ENCODE assay signal across 29 mouse cellular contexts in genomic region chr15:101151409-101152261, GRCm38 (mm10). TPM values are rescaled to one million over a fixed set of nuclear protein-coding genes. Genes with fewer than 3 reads are reported as not detected.
A peak's percentile ranks its signal among the peaks of the same experiment; 100 is the strongest.
DNase-seq lines count a peak whose midpoint lies in the region; ATAC-seq and TF ChIP-seq lines count a peak whose summit lies in the region.
"Had no signal": no experiment of that assay in that cellular context is flagged by ENCODE, and none has a peak within 500 bp of the region (broad histone marks: within the 10 kb centered on the region; RNA-seq: fewer than 3 reads in every experiment).

No protein-coding gene starts in this region.

- no peak overlapping the region for H3K4me3 ChIP-seq in forebrain, postnatal 0 days (ENCODE audit: low read depth, low read length)
- H3K4me3 ChIP-seq in forebrain, embryonic 10.5 days = no peak overlapping the region
- H3K4me3 ChIP-seq in left cerebral cortex, adult 2 months = no peak overlapping the region
- no peak overlapping the region for H3K4me3 ChIP-seq in CH12.LX (replicated peaks in 1 of 3; ENCODE audit: low read depth in 2 of 3, low read length in 2 of 3, poor library complexity in 1 of 3)
- no peak overlapping the region for H3K4me3 ChIP-seq in cerebellum, adult 2 months (replicated peaks; ENCODE audit: insufficient read depth, low read depth, low read length)
- H3K4me3 ChIP-seq: embryonic facial prominence, embryonic 13.5 days; embryonic facial prominence, embryonic 15.5 days; erythroblast, embryonic 14.5 days; forebrain, embryonic 13.5 days; forebrain, embryonic 15.5 days had no signal

- H3K36me3 ChIP-seq in forebrain, postnatal 0 days (ENCODE audit: insufficient read depth) = no peaks in the 10 kb centered on the region
- no peaks in the 10 kb centered on the region for H3K36me3 ChIP-seq in forebrain, embryonic 10.5 days (replicated peaks)
- H3K36me3 ChIP-seq in CH12.LX (replicated peaks in 1 of 2; ENCODE audit: control insufficient read depth in 1 of 2, insufficient read depth in 1 of 2, low read length in 1 of 2) = no peaks in the 10 kb centered on the region
- H3K36me3 ChIP-seq: embryonic facial prominence, embryonic 13.5 days; embryonic facial prominence, embryonic 15.5 days; forebrain, embryonic 15.5 days had no signal

- H3K4me2 ChIP-seq in forebrain, postnatal 0 days (ENCODE audit: low read depth) = no peak overlapping the region
- H3K4me2 ChIP-seq in CH12.LX (ENCODE audit: insufficient read depth, low read depth, poor library complexity, severe bottlenecking) = no peak overlapping the region
- H3K4me2 ChIP-seq: embryonic facial prominence, embryonic 13.5 days; embryonic facial prominence, embryonic 15.5 days; forebrain, embryonic 13.5 days; forebrain, embryonic 15.5 days had no signal

- no peak overlapping the region for H3K9ac ChIP-seq in forebrain, postnatal 0 days
- no peak overlapping the region for H3K9ac ChIP-seq in CH12.LX (ENCODE audit: insufficient read depth, low read depth)
- H3K9ac ChIP-seq: embryonic facial prominence, embryonic 13.5 days; embryonic facial prominence, embryonic 15.5 days; forebrain, embryonic 13.5 days; forebrain, embryonic 15.5 days had no signal

- intact Hi-C loops in left cerebral cortex, adult 2 months (cut with DNase I) = no loop called here

- no peaks in the 10 kb centered on the region for H3K79me2 ChIP-seq in CH12.LX (replicated peaks; ENCODE audit: control insufficient read depth, extremely low read depth, insufficient read depth, poor library complexity, severe bottlenecking)

- H3K9me3 ChIP-seq in forebrain, postnatal 0 days (ENCODE audit: low read length) = peaks cover 4% of the 10 kb centered on the region; the same call in 1 of the 2 replicates
- H3K9me3 ChIP-seq in forebrain, embryonic 10.5 days = peaks cover 5% of the 10 kb centered on the region; the same call in 1 of the 2 replicates
- H3K9me3 ChIP-seq in CH12.LX (replicated peaks; ENCODE audit: low read length) = peaks cover 5% of the 10 kb centered on the region
- H3K9me3 ChIP-seq: embryonic facial prominence, embryonic 15.5 days; forebrain, embryonic 15.5 days had no signal

- TF ChIP-seq EP300 in CH12.LX (IDR thresholded peaks at IDR 0.05; ENCODE audit: low read length) = no peak

- DNase-seq in forebrain, postnatal 0 days = no peak
- no peak for DNase-seq in forebrain, embryonic 10.5 days (ENCODE audit: extremely low spot score, low spot score)
- no peak for DNase-seq in left cerebral cortex, adult 2 months (ENCODE audit: extremely low spot score in 1 of 2, low spot score in 2 of 2)
- no peak for DNase-seq in left cerebral cortex, adult 8-10 months (ENCODE audit: low spot score in 2 of 2)
- peak; percentile 43 for DNase-seq in CH12.LX (ENCODE audit: extremely low read depth)
- no peak for DNase-seq in cerebellum, adult 2 months
- DNase-seq: adrenal gland, adult 8-10 months; adrenal gland, postnatal 14 days; adrenal gland, postnatal 36 days; B cell, adult 2 months; cerebellum, adult 11-12 months; cerebellum, adult 8-10 months; cerebellum, adult 9-11 months; cerebellum, postnatal 14 days; cerebellum, postnatal 36 days; embryo, embryonic 11 days had no signal

- WGBS in forebrain, postnatal 0 days = 74% methylated on average over 9 of the region's 9 CpGs
- WGBS in forebrain, embryonic 10.5 days = 83% methylated on average over 9 of the region's 9 CpGs
- 83% methylated on average over 9 of the region's 9 CpGs for WGBS in cerebellum, adult 2 months

- no peak for TF ChIP-seq RAD21 in CH12.LX (IDR thresholded peaks at IDR 0.05; ENCODE audit: low read depth, low read length)

- H3K27ac ChIP-seq in forebrain, postnatal 0 days (ENCODE audit: low read depth, low read length) = peak overlapping the region; percentile 50; the same call in 1 of the 2 replicates
- H3K27ac ChIP-seq in forebrain, embryonic 10.5 days = no peak overlapping the region
- peak overlapping the region; percentile 36 for H3K27ac ChIP-seq in left cerebral cortex, adult 2 months
- H3K27ac ChIP-seq in CH12.LX (ENCODE audit: insufficient read depth, low read depth) = no peak overlapping the region
- H3K27ac ChIP-seq in cerebellum, adult 2 months (ENCODE audit: insufficient read depth, low read length) = no peak overlapping the region
- H3K27ac ChIP-seq: embryonic facial prominence, embryonic 13.5 days; embryonic facial prominence, embryonic 15.5 days; forebrain, embryonic 13.5 days; forebrain, embryonic 15.5 days had no signal

- ATAC-seq in forebrain, postnatal 0 days = no peak
- ATAC-seq: activated CD4-positive, CD25-positive, alpha-beta regulatory T cell, adult 4 months; CD4-positive, CD25-positive, alpha-beta regulatory T cell, adult 4 months; forebrain, embryonic 13.5 days; forebrain, embryonic 15.5 days; Patski had no signal

- no peak for TF ChIP-seq CTCF in forebrain, postnatal 0 days (IDR thresholded peaks at IDR 0.05; ENCODE audit: low read depth)
- TF ChIP-seq CTCF in left cerebral cortex, adult 2 months (IDR thresholded peaks at IDR 0.05) = no peak
- no peak for TF ChIP-seq CTCF in CH12.LX (conservative IDR thresholded peaks at IDR 0.05 in 1 of 2, IDR thresholded peaks at IDR 0.05 in 1 of 2; ENCODE audit: low read depth in 2 of 2, low read length in 2 of 2)
- no peak for TF ChIP-seq CTCF in cerebellum, adult 2 months (IDR thresholded peaks at IDR 0.05; ENCODE audit: borderline replicate concordance, insufficient read depth, low read depth, low read length)

- in situ Hi-C loops in CH12.LX (cut with MboI; ENCODE audit: low pct_ligation_motif_present, low pct_unique_long_range_greater_than_20kb, low sequenced_read_pairs) = no loop called here

- peak; percentile 90 for TF ChIP-seq POLR2A in CH12.LX (IDR thresholded peaks at IDR 0.05; ENCODE audit: low read depth, low read length)
- TF ChIP-seq POLR2A in cerebellum, adult 2 months (IDR thresholded peaks at IDR 0.05; ENCODE audit: borderline replicate concordance, insufficient read depth, low read length) = no peak

- no peaks in the 10 kb centered on the region for H3K27me3 ChIP-seq in forebrain, postnatal 0 days (ENCODE audit: insufficient read depth, low read length)
- H3K27me3 ChIP-seq in forebrain, embryonic 10.5 days (ENCODE audit: poor library complexity, severe bottlenecking) = no peaks in the 10 kb centered on the region; the same call in 1 of the 2 replicates
- no peaks in the 10 kb centered on the region for H3K27me3 ChIP-seq in CH12.LX (replicated peaks)
- H3K27me3 ChIP-seq in cerebellum, adult 2 months (ENCODE audit: control insufficient read depth, insufficient read depth, low read length) = no peaks in the 10 kb centered on the region
- H3K27me3 ChIP-seq: embryonic facial prominence, embryonic 13.5 days; embryonic facial prominence, embryonic 15.5 days; forebrain, embryonic 13.5 days; forebrain, embryonic 15.5 days; Patski had no signal

- dilution Hi-C loops in CH12.LX (cut with MboI; ENCODE audit: extremely low pct_ligation_motif_present, extremely low pct_unique_long_range_greater_than_20kb, low sequenced_read_pairs) = no loop called here

- no peaks in the 10 kb centered on the region; the same call in 1 of the 2 replicates for H3K4me1 ChIP-seq in forebrain, postnatal 0 days (ENCODE audit: insufficient read depth)
- peaks cover 27% of the 10 kb centered on the region for H3K4me1 ChIP-seq in forebrain, embryonic 10.5 days
- H3K4me1 ChIP-seq in CH12.LX (ENCODE audit: control insufficient read depth in 1 of 2, insufficient read depth in 2 of 2) = peaks cover 25 to 78% of the 10 kb centered on the region in 2 experiments
- H3K4me1 ChIP-seq in cerebellum, adult 2 months (ENCODE audit: control insufficient read depth, insufficient read depth, low read length) = no peaks in the 10 kb centered on the region
- H3K4me1 ChIP-seq: forebrain, embryonic 13.5 days had no signal

TF ChIP-seq in CH12.LX, 34 proteins besides CTCF, POLR2A, EP300 and RAD21 (continues in another document):
- TF ChIP-seq ZMIZ1 (IDR thresholded peaks at IDR 0.05; ENCODE audit: low read depth, low read length) (peak; percentile 99), ETS1 (conservative IDR thresholded peaks at IDR 0.05; ENCODE audit: low read depth, low read length) (0 out of 2 replicates have a peak, but pooled peaks have one; percentile 16), TCF12 (IDR thresholded peaks at IDR 0.05; ENCODE audit: low read depth, low read length) (peak; percentile 30; the same call in 1 of the 2 replicates), MYC (IDR thresholded peaks at IDR 0.05; ENCODE audit: low read depth, low read length) (no peak), NELFE (IDR thresholded peaks at IDR 0.05; ENCODE audit: low read depth, low read length) (peak; percentile 42; the same call in 1 of the 2 replicates)

RNA-seq across cellular contexts. Expression of gene Acvr1b, which starts 22.2 kb away (rescaled TPM):
- 74.2 and 80.4 TPM in 2 replicates for total RNA-seq in forebrain, postnatal 0 days (2014; rRNA removed)
- polyA plus RNA-seq in forebrain, postnatal 0 days (2015; fragmentation: Nextera tagmentation; extraction: Ambion mirVana) = 13.2 and 17.4 TPM in 2 replicates
- polyA plus RNA-seq in forebrain, embryonic 10.5 days (2016; fragmentation: Nextera tagmentation; extraction: Ambion mirVana) = 5.8 TPM in 2 replicates
- 100 to 1,000 TPM; 102 to 114 TPM for total RNA-seq in left cerebral cortex, adult 2 months (2021)
- 100 to 1,000 TPM; 100 to 118 (median 110) TPM for total RNA-seq in left cerebral cortex, adult 8-10 months (2022)
- total RNA-seq in CH12.LX (2012; rRNA removed) = 3.3 and 4.8 TPM in 2 replicates
- 2.6 and 2.9 TPM in 2 replicates for total RNA-seq in CH12.LX (2014; rRNA removed)
- 2.7 TPM in 2 replicates for polyA plus RNA-seq in CH12.LX (2012; ENCODE audit: insufficient read length, low read depth)
- 54.5 and 55.2 TPM in 2 replicates for polyA plus RNA-seq in cerebellum, adult 2 months (2012; rRNA removed)

RNA-seq across cellular contexts. Expression of gene Acvrl1, which starts 23.3 kb away (rescaled TPM):
- total RNA-seq in forebrain, postnatal 0 days (2014; rRNA removed) = 8.7 and 10.7 TPM in 2 replicates
- 5.8 and 6.0 TPM in 2 replicates for polyA plus RNA-seq in forebrain, postnatal 0 days (2015; fragmentation: Nextera tagmentation; extraction: Ambion mirVana)
- 8.0 and 8.1 TPM in 2 replicates for polyA plus RNA-seq in forebrain, embryonic 10.5 days (2016; fragmentation: Nextera tagmentation; extraction: Ambion mirVana)
- total RNA-seq in left cerebral cortex, adult 2 months (2021) = 10 to 100 TPM; 13.8 to 15.1 TPM
- 10 to 100 TPM; 18.9 to 25.1 (median 19.3) TPM for total RNA-seq in left cerebral cortex, adult 8-10 months (2022)
- total RNA-seq in CH12.LX (2012; rRNA removed) (2.8 and 5.2 TPM in 2 replicates), CH12.LX (2014; rRNA removed) (4.0 and 6.3 TPM in 2 replicates)
- 9.5 and 10.3 TPM in 2 replicates for polyA plus RNA-seq in CH12.LX (2012; ENCODE audit: insufficient read length, low read depth)
- 15.3 and 17.2 TPM in 2 replicates for polyA plus RNA-seq in cerebellum, adult 2 months (2012; rRNA removed)
- polyA plus RNA-seq: erythroblast, embryonic 14.5 days; Patski had no signal

RNA-seq across cellular contexts. Expression of gene Ankrd33, which starts 36.1 kb away (rescaled TPM):
- not detected in 2 replicates for total RNA-seq in forebrain, postnatal 0 days (2014; rRNA removed)
- polyA plus RNA-seq in forebrain, postnatal 0 days (2015; fragmentation: Nextera tagmentation; extraction: Ambion mirVana) = not detected in 2 replicates
- polyA plus RNA-seq in forebrain, embryonic 10.5 days (2016; fragmentation: Nextera tagmentation; extraction: Ambion mirVana) = not detected in 2 replicates
- not detected for total RNA-seq in left cerebral cortex, adult 2 months (2021)
- total RNA-seq in left cerebral cortex, adult 8-10 months (2022) = under 1 TPM in 1 of 4 experiments, not detected in 3; 0.34 TPM
- total RNA-seq in CH12.LX (2012; rRNA removed) (not detected in 2 replicates), CH12.LX (2014; rRNA removed) (not detected in 2 replicates)
- polyA plus RNA-seq in CH12.LX (2012; ENCODE audit: insufficient read length, low read depth) = not detected in 2 replicates
- 0.10 and 0.33 TPM in 2 replicates for polyA plus RNA-seq in cerebellum, adult 2 months (2012; rRNA removed)
- total RNA-seq: adrenal gland, postnatal 14 days; common myeloid progenitor, adult 5-6 weeks; ES-E14 had no signal
- polyA plus RNA-seq: activated CD4-positive, CD25-positive, alpha-beta regulatory T cell, adult 4 months; CD4-positive, CD25-positive, alpha-beta regulatory T cell, adult 4 months; embryonic facial prominence, embryonic 11.5 days; embryonic facial prominence, embryonic 13.5 days; embryonic facial prominence, embryonic 15.5 days; erythroblast, embryonic 14.5 days; forebrain, embryonic 11.5 days; forebrain, embryonic 13.5 days; forebrain, embryonic 15.5 days; frontal cortex, adult 2 months; Patski had no signal

Comparison
In these comparisons a context has a peak if more than half of its experiments do, and no peak if none do; other contexts are left out.
1. H3K27ac ChIP-seq: peak in forebrain, postnatal 0 days (single experiment) and left cerebral cortex, adult 2 months (single experiment); none in forebrain, embryonic 10.5 days (single experiment), CH12.LX (single experiment) and cerebellum, adult 2 months (single experiment).
2. RNA of gene Acvr1b, which starts 22.2 kb away (total RNA-seq): 102 to 114 TPM in left cerebral cortex, adult 2 months, 100 to 118 TPM in left cerebral cortex, adult 8-10 months and 74.2 to 80.4 TPM in forebrain, postnatal 0 days; 2.6 to 4.8 TPM in CH12.LX; every median in the first group is over 10 times any median in the second.